In the genomic region with DNA sequence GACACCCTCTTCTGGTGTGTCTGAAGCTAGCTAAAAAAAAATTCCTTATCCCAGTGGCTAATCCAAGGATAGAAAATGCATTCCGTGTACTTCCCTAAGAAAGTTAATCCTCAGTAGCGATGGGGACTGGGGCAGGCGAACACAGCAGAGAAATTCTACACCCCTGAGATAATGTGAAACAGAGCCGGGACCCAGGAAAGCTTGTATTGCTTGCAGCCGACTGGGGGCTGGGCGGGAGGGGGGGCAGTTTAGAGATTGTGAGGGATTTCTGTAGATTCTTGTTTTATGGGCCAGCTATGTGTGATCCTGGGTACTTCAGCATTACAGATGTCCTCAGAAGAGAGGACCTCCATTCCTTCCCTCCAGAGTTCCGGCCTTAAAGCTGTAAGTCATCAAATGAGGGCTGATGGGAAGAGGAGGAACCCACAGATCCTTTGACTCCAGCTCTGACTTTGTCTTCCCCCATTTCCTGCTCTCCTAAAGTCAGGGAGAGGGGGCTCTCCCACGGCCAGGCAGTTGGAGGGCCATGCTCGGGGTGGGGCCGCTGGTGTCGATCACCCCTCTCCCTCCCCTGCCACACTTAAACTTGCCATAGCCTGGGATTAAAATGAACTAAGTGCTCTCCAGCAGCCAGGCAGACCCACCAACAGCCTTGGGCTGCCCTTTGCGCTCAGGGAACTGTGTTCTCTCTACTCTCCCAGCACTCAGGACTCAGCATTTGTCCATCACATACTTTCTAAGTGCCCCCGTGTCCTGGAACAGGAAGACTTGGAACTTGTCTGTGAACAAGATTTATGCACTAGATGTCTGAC, we compare ENCODE assay signal across 12 mouse cellular contexts. TPM values are rescaled to one million over a fixed set of nuclear protein-coding genes. Genes with fewer than 3 reads are reported as not detected.
DNase-seq lines count a peak whose midpoint lies in the region; ATAC-seq lines count a peak whose summit lies in the region.
"Had no signal": no experiment of that assay in that cellular context is flagged by ENCODE, and none has a peak within 500 bp of the region (broad histone marks: within the 10 kb centered on the region; RNA-seq: fewer than 3 reads in every experiment).

No protein-coding gene starts in this region.

- no peak overlapping the region for H3K4me3 ChIP-seq in heart, embryonic 13.5 days
- no peak overlapping the region for H3K4me3 ChIP-seq in liver, embryonic 11.5 days (ENCODE audit: low read depth, low read length)
- no peak overlapping the region for H3K4me3 ChIP-seq in embryonic facial prominence, embryonic 15.5 days (replicated peaks)
- no peak overlapping the region for H3K4me3 ChIP-seq in neural tube, embryonic 13.5 days

- intact Hi-C loops in heart, postnatal 36 days (cut with DNase I): no loop called here

- H3K36me3 ChIP-seq in heart, embryonic 13.5 days: no peaks in the 10 kb centered on the region
- H3K36me3 ChIP-seq in liver, embryonic 11.5 days (ENCODE audit: control insufficient read depth, insufficient read depth, low read length): no peaks in the 10 kb centered on the region
- no peaks in the 10 kb centered on the region for H3K36me3 ChIP-seq in embryonic facial prominence, embryonic 15.5 days
- H3K36me3 ChIP-seq in neural tube, embryonic 13.5 days: no peaks in the 10 kb centered on the region

- 34% methylated on average over 13 of the region's 13 CpGs for WGBS in heart, embryonic 13.5 days
- WGBS in liver, embryonic 11.5 days: 55% methylated on average over 13 of the region's 13 CpGs
- WGBS in embryonic facial prominence, embryonic 15.5 days: 15% methylated on average over 13 of the region's 13 CpGs
- 67% methylated on average over 13 of the region's 13 CpGs for WGBS in neural tube, embryonic 13.5 days

- no peak for DNase-seq in heart, postnatal 36 days
- no peak for DNase-seq in liver, embryonic 11.5 days (ENCODE audit: low spot score)
- no peak for DNase-seq in liver
- no peak for DNase-seq in frontal cortex, postnatal 14 days (ENCODE audit: low spot score in 2 of 2)
- no peak for DNase-seq in spleen, adult 12 weeks (ENCODE audit: low spot score)
- DNase-seq: gastrocnemius, postnatal 10 days; left cerebral cortex, postnatal 4 days; thymus, postnatal 14 days had no signal

- H3K27me3 ChIP-seq in heart, embryonic 13.5 days (replicated peaks): no peaks in the 10 kb centered on the region
- H3K27me3 ChIP-seq in liver, embryonic 11.5 days (replicated peaks; ENCODE audit: control insufficient read depth, insufficient read depth, low read length): no peaks in the 10 kb centered on the region
- no peaks in the 10 kb centered on the region for H3K27me3 ChIP-seq in embryonic facial prominence, embryonic 15.5 days
- no peaks in the 10 kb centered on the region for H3K27me3 ChIP-seq in neural tube, embryonic 13.5 days

- peaks cover 65% of the 10 kb centered on the region for H3K4me1 ChIP-seq in heart, embryonic 13.5 days
- H3K4me1 ChIP-seq in liver, embryonic 11.5 days (replicated peaks; ENCODE audit: control insufficient read depth, insufficient read depth, low read length): peaks cover 17% of the 10 kb centered on the region
- peaks cover 78% of the 10 kb centered on the region for H3K4me1 ChIP-seq in embryonic facial prominence, embryonic 15.5 days
- H3K4me1 ChIP-seq in neural tube, embryonic 13.5 days (replicated peaks): peaks cover 49% of the 10 kb centered on the region

- peak overlapping the region; percentile 38; the same call in 1 of the 2 replicates for H3K27ac ChIP-seq in heart, embryonic 13.5 days (replicated peaks)
- peak overlapping the region; percentile 45; the same call in 1 of the 2 replicates for H3K27ac ChIP-seq in liver, embryonic 11.5 days (ENCODE audit: low read depth, low read length)
- H3K27ac ChIP-seq in embryonic facial prominence, embryonic 15.5 days (replicated peaks): peak overlapping the region; percentile 92
- H3K27ac ChIP-seq in neural tube, embryonic 13.5 days (replicated peaks): no peak overlapping the region; the same call in 1 of the 2 replicates

- no peak for ATAC-seq in heart, embryonic 13.5 days (ENCODE audit: extremely low read depth, insufficient number of reproducible peaks, low FRiP score, low TSS enrichment)
- no peak for ATAC-seq in liver, embryonic 11.5 days (replicated peaks; ENCODE audit: low FRiP score)
- ATAC-seq in embryonic facial prominence, embryonic 15.5 days (ENCODE audit: insufficient number of reproducible peaks, low FRiP score, low TSS enrichment, low read depth): no peak
- ATAC-seq in neural tube, embryonic 13.5 days (ENCODE audit: low read depth): no peak
- ATAC-seq: CD4-positive, CD25-positive, alpha-beta regulatory T cell, adult 4 months had no signal

- no peak overlapping the region for H3K4me2 ChIP-seq in heart, embryonic 13.5 days
- H3K4me2 ChIP-seq in liver, embryonic 11.5 days: no peak overlapping the region
- H3K4me2 ChIP-seq in embryonic facial prominence, embryonic 15.5 days (replicated peaks): no peak overlapping the region
- H3K4me2 ChIP-seq in neural tube, embryonic 13.5 days: no peak overlapping the region

- H3K9ac ChIP-seq in heart, embryonic 13.5 days: peak overlapping the region; percentile 65; the same call in 1 of the 2 replicates
- H3K9ac ChIP-seq in liver, embryonic 11.5 days (ENCODE audit: low read depth, low read length): no peak overlapping the region
- H3K9ac ChIP-seq in embryonic facial prominence, embryonic 15.5 days: no peak overlapping the region
- 0 out of 2 replicates have a peak overlapping the region, but pooled peaks have one; percentile 2 for H3K9ac ChIP-seq in neural tube, embryonic 13.5 days

- no peaks in the 10 kb centered on the region for H3K9me3 ChIP-seq in heart, embryonic 13.5 days
- no peaks in the 10 kb centered on the region for H3K9me3 ChIP-seq in liver, embryonic 11.5 days (ENCODE audit: control insufficient read depth, low read length)
- H3K9me3 ChIP-seq in embryonic facial prominence, embryonic 15.5 days (replicated peaks): no peaks in the 10 kb centered on the region
- H3K9me3 ChIP-seq in neural tube, embryonic 13.5 days: no peaks in the 10 kb centered on the region

RNA-seq across cellular contexts. Expression of a gene that starts 27.7 kb away (rescaled TPM):
- polyA plus RNA-seq in heart, embryonic 13.5 days (2015; fragmentation: Nextera tagmentation; extraction: Ambion mirVana): 8.6 and 10.4 TPM in 2 replicates
- 10 to 100 TPM; 56.6 to 56.8 TPM for total RNA-seq in heart, postnatal 36 days (2021)
- 17.8 and 18.1 TPM in 2 replicates for polyA plus RNA-seq in liver, embryonic 11.5 days (2014; fragmentation: Nextera tagmentation; extraction: Ambion mirVana)
- polyA plus RNA-seq in embryonic facial prominence, embryonic 15.5 days (2015; fragmentation: Nextera tagmentation; extraction: Ambion mirVana): 42.3 and 44.2 TPM in 2 replicates
- 12.3 and 13.1 TPM in 2 replicates for polyA plus RNA-seq in neural tube, embryonic 13.5 days (2015; fragmentation: Nextera tagmentation; extraction: Ambion mirVana)

RNA-seq across cellular contexts. Expression of a gene that starts 59.8 kb away (rescaled TPM):
- 26.4 and 29.9 TPM in 2 replicates for polyA plus RNA-seq in heart, embryonic 13.5 days (2015; fragmentation: Nextera tagmentation; extraction: Ambion mirVana)
- total RNA-seq in heart, postnatal 36 days (2021): 1 to 10 TPM; 4.1 TPM
- polyA plus RNA-seq in liver, embryonic 11.5 days (2014; fragmentation: Nextera tagmentation; extraction: Ambion mirVana): 36.6 and 39.0 TPM in 2 replicates
- polyA plus RNA-seq in embryonic facial prominence, embryonic 15.5 days (2015; fragmentation: Nextera tagmentation; extraction: Ambion mirVana): 22.4 and 32.8 TPM in 2 replicates
- polyA plus RNA-seq in neural tube, embryonic 13.5 days (2015; fragmentation: Nextera tagmentation; extraction: Ambion mirVana): 8.0 and 8.4 TPM in 2 replicates

Comparison
In these comparisons a context has a peak if more than half of its experiments do, and no peak if none do; other contexts are left out.
1. H3K9ac ChIP-seq: peak in heart, embryonic 13.5 days (single experiment) and neural tube, embryonic 13.5 days (single experiment); none in liver, embryonic 11.5 days (single experiment) and embryonic facial prominence, embryonic 15.5 days (single experiment).